Mouse (Mus musculus): ENCODE data around the gene Acot5.
"Not testable (repeated sequence)": the region's sequence is repeated elsewhere in the genome, so short reads cannot be mapped to it uniquely, and the experiment has no call there.

Gene Acot5

GRCm38 (mm10) chr12:84068986-84069385 lies at the start of gene Acot5:
Acot5 (plus strand) TSS chr12:84069325.
- in situ Hi-C loops (cut with MboI) = no loop called here

GRCm38 (mm10) chr12:84020528-84020927 lies 48.6 kb upstream of the Acot5 start:
- in situ Hi-C loops (cut with MboI) = not testable (repeated sequence)

GRCm38 (mm10) chr12:84022266-84022665 lies 46.9 kb upstream of the Acot5 start:
- in situ Hi-C loops (cut with MboI) = not testable (repeated sequence)

- in situ Hi-C loops (cut with MboI) = no loop called here
These were observed 45.9 kb upstream of the Acot5 start for GRCm38 (mm10) chr12:84023052-84023745.

- in situ Hi-C loops (cut with MboI) = no loop called here
These were observed 43.2 kb upstream of the Acot5 start for GRCm38 (mm10) chr12:84025888-84026287.

GRCm38 (mm10) chr12:84028328-84028727 lies 40.8 kb upstream of the Acot5 start:
- in situ Hi-C loops (cut with MboI) = not testable (repeated sequence)

- in situ Hi-C loops (cut with MboI) = not testable (repeated sequence)
These were observed 40.1 kb upstream of the Acot5 start for GRCm38 (mm10) chr12:84029043-84029442.

- in situ Hi-C loops (cut with MboI) = no loop called here
These were observed 38.3 kb upstream of the Acot5 start for GRCm38 (mm10) chr12:84030659-84031332.

GRCm38 (mm10) chr12:84032854-84033253 lies 36.3 kb upstream of the Acot5 start:
- in situ Hi-C loops (cut with MboI) = no loop called here

GRCm38 (mm10) chr12:84033302-84033701 lies 35.8 kb upstream of the Acot5 start:
- in situ Hi-C loops (cut with MboI) = not testable (repeated sequence)

- in situ Hi-C loops (cut with MboI) = no loop called here
These were observed 35.0 kb upstream of the Acot5 start for GRCm38 (mm10) chr12:84034108-84034507.

GRCm38 (mm10) chr12:84038241-84038640 lies 30.9 kb upstream of the Acot5 start, which contains the start of gene Acot4:
Acot4 (plus strand) TSS chr12:84038379.
- in situ Hi-C loops (cut with MboI) = not testable (repeated sequence)

- in situ Hi-C loops (cut with MboI) = not testable (repeated sequence)
These were observed 30.4 kb upstream of the Acot5 start, which contains the start of gene Gm49366 for GRCm38 (mm10) chr12:84038691-84039111. Gm49366 (plus strand) TSS chr12:84038935.

GRCm38 (mm10) chr12:84042248-84042647 lies 26.9 kb upstream of the Acot5 start:
- in situ Hi-C loops (cut with MboI) = no loop called here

- in situ Hi-C loops (cut with MboI) = no loop called here
These were observed 25.1 kb upstream of the Acot5 start for GRCm38 (mm10) chr12:84044045-84044444.

GRCm38 (mm10) chr12:84046906-84047305 lies 22.2 kb upstream of the Acot5 start:
- in situ Hi-C loops (cut with MboI) = no loop called here

- in situ Hi-C loops (cut with MboI) = not testable (repeated sequence)
These were observed 18.4 kb upstream of the Acot5 start for GRCm38 (mm10) chr12:84050744-84051143.

GRCm38 (mm10) chr12:84051937-84052474 lies 17.1 kb upstream of the Acot5 start, which contains the start of gene Acot3:
Acot3 (plus strand) TSS chr12:84052144.
- in situ Hi-C loops (cut with MboI) = no loop called here

- in situ Hi-C loops (cut with MboI) = no loop called here
These were observed 16.5 kb upstream of the Acot5 start for GRCm38 (mm10) chr12:84052609-84053008.

- in situ Hi-C loops (cut with MboI) = no loop called here
These were observed 16.0 kb upstream of the Acot5 start for GRCm38 (mm10) chr12:84053173-84053572.

- in situ Hi-C loops (cut with MboI) = no loop called here
These were observed 15.3 kb upstream of the Acot5 start for GRCm38 (mm10) chr12:84053679-84054391.

GRCm38 (mm10) chr12:84060946-84061345 lies 8.2 kb upstream of the Acot5 start:
- in situ Hi-C loops (cut with MboI) = no loop called here

Data from mature B cell (primary cell).